Mouse (Mus musculus): ENCODE results near the gene Fbxl16.
A peak's percentile ranks its signal among the peaks of the same experiment; 100 is the strongest.
"Not testable (repeated sequence)": the region's sequence is repeated elsewhere in the genome, so short reads cannot be mapped to it uniquely, and the experiment has no call there.

Fbxl16 gene

DNA sequence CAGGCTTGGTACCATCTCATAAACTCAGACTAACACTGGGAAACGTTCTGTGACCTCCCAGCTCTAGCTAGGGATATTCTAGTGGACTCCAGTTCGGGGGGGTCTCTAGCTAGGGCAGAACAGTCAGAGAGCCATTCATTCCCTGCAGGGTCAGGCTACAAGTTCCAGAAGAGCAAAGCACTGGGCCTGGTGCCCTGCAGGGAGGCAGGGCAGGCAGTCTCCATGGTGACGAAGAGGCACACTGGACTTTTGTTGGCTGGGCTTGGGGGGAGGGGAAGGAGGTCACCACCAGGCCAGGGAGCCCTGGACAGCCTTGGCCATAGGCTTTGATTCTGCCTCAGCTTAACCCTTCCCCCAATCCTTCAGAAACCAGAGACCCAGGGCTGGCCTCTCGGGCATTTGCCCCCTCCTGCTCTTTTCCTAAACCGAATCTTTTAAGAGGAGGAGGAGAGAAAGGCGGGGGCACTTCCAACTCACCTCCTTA lies 13.2 kb upstream of the Fbxl16 start, which contains the start of gene AC134908.4:
Gene AC134908.4, minus strand, starts transcription at position 51 of the 484 bp plus-strand sequence.
- no peak for DNase-seq (ENCODE audit: low read depth, low spot score)

DNA sequence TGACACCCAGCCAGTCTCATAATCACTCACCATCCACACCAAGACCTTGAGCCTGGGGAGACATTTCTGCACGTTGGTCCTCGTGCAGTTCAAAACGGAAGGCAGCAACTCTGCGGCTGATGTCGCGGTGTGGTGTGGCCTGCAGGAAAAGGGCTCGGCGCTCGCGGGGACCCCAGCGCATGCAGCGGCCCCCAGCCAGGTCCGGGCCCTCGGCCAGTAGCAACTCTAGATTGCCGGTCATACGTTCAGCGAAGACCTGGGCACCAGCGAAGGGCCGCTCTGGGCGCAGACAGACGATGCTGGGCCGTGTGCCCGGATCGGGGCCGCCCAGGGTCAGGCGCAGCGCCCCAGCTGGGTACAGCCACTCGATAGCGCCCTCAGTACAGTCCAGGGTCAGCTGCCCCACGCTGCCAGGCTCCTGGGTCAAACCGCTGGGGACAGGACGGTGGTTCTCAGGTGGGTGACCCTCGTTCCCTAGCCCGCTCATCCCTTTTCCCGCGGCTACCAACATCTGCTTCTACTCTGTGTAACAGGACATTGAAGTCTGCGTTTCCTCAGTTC lies 12.6 kb upstream of the Fbxl16 start:
- peak; percentile 32 for DNase-seq (ENCODE audit: low read depth, low spot score)

DNA sequence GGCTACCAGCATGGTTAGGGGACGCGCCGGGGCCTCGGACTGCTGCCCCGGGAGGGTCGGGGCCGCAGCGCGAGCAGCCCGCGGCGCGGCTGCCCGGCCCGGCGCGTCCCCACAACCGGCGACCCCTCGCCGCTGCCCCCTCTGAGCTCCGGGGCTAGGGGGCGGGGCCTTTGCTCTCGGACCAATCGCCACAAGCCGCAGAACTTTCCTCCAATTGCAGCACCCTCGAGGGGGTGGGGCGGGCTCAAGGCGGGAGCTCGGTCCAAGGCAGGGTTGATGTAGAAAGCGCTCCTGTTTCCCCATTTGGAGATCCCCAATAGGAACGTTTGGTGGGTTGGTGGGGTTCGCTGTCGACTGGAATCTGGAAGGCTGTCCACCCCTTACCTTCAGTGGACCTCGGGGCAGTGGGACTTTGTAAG lies 11.9 kb upstream of the Fbxl16 start, which contains the start of gene Metrn:
Gene Metrn, minus strand, starts transcription at position 186 of the 419 bp plus-strand sequence.
- peak; percentile 90 for DNase-seq (ENCODE audit: low read depth, low spot score)

- DNase-seq (ENCODE audit: low read depth, low spot score), result peak; percentile 84
These were observed 7.9 kb upstream of the Fbxl16 start for GRCm38 (mm10) chr17:25801029-25801428.

DNA sequence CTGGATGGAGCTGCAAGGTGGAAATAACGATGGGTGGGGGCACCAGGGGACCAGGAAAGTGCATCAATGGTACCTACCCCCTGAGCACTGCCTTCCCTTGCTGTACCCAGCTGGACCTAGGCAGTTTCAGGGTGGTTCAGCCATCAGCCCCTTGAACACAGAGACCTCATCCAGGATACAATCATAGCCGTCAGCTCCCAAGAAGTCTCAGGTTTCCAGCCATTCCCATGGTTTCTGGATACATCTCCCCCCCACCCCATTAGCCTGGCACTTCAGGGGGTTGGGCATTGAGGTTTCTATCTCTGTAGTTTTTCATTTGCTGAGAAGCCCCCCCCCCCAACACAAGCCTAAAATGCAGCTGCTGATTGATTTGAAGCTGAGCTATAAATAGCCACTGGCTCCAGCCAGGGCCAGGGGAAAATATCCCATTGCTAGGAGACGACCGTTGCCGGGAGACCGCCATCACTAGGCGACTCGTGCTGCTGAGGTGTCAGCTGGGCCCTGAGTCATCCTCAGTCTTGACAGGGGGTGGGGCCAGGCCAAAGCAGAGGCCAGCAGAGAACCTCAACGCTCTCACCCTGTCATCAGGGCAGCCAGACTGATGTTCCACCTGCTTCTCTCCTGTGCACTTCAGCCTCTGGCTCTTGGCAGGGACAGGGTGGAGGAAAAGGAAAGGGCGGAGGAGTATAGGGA lies 5.9 kb upstream of the Fbxl16 start:
- peak; percentile 59 for DNase-seq (ENCODE audit: low read depth, low spot score)

DNA sequence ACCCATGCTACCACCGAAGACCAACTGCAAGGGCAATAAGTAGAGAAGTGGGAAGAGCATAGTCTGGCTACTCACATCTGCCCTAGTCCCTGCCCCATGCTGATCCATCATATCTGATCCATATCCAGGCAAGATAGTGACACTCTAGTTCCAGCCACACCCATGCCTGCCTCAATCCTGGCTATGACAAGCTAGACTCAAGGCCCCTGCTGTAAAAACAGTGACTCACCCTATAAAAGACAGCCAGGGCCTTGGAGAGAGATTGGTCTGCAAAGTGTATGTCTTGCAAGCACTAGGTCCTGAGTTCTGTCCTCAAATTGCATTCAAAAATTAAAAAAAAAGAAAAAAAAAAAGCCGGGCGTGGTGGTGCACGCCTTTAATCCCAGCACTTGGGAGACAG lies 2.4 kb upstream of the Fbxl16 start:
- DNase-seq (ENCODE audit: low read depth, low spot score), result no peak

DNA sequence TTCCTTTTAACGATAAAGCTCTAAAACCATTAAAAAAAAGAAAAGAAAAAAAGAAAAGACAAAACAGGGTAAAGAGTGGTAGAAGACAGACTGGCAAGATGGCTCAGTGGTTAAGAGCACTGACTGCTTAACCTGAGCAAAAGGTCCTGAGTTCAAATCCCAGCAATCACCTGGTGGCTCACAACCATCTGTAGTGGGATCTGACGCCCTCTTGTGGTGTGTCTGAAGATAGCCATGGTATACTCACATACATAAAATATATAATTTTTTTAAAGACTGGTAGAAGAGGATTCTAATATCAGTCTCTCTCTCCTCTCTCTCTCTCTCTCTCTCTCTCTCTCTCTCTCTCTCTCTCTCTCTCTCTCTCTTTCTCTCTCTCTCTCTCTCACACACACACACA lies 1.4 kb upstream of the Fbxl16 start:
- DNase-seq (ENCODE audit: low read depth, low spot score), result not testable (repeated sequence)

GRCm38 (mm10) chr17:25808028-25808427 lies 857 bp upstream of the Fbxl16 start:
- DNase-seq (ENCODE audit: low read depth, low spot score), result no peak

- DNase-seq (ENCODE audit: low read depth, low spot score), result no peak
These were observed 888 bp downstream of the Fbxl16 start for GRCm38 (mm10) chr17:25809606-25810340.

DNA sequence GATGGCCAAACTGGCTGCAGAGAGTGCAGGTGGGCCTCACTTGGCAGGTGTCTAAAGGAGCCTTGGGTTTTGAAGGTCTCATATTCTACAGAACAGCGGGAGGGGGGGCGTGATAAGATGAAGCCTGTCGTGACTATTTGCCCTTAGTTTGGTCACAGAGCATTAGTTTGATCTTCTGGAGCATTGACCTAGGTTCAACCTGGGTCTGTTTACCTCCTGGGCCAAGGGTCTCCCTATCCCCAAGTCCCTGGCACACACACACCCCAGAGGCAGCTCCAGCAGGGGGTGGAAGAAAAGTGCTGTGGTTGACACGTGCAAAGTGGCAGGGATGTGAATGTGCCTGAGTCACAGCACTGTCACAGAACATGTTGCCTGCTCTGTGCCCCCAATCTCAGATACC lies 2.0 kb downstream of the Fbxl16 start:
- DNase-seq (ENCODE audit: low read depth, low spot score), result no peak

- DNase-seq (ENCODE audit: low read depth, low spot score), result peak; percentile 91
These were observed 4.6 kb downstream of the Fbxl16 start for GRCm38 (mm10) chr17:25813471-25813870.

GRCm38 (mm10) chr17:25817662-25818061 lies 8.8 kb downstream of the Fbxl16 start:
- DNase-seq (ENCODE audit: low read depth, low spot score), result no peak

DNA sequence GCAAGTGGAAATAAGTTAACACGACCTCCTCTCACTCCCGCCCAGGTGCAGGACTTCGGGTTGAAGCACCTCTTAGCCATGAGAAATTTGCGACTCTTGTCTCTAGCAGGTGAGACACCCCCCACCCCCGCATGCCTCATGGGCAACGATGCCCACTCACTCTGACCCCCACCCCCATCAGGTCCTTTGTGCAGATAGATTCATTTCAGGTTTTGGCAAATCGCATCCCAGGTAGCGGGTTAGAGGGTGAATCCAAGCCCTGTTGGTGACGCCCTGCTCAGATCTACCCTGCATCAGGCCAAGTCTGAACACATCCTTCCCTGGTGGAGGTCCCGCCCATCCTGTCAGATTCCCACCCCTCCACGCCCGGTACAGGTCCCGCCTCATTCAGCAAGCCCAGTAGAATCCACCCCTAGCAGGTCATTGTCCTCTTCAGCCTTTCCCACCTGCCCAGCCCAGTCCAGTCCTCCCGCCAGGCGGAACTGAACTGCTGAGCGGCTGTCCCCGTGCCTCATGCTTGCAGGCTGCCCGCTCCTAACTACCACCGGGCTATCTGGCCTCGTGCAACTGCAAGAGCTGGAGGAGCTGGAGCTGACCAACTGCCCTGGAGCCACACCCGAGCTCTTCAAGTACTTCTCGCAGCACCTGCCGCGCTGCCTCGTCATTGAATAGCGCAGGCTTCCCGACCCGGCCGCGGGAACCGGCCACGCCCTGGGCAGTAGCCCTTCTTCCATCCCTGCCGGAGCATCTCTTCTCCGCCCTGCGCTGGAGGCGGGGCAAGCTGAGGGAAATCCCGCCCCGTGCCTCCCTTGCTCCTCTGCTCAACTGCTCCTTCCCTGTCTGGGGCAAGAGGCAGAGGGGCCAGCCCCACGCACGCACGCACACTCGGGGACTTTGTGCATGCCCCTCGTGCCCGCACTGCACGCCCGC lies 10.2 kb downstream of the Fbxl16 start:
- peak; percentile 82 for DNase-seq (ENCODE audit: low read depth, low spot score)

- peak; percentile 96 for DNase-seq (ENCODE audit: low read depth, low spot score)
These were observed 14.6 kb downstream of the Fbxl16 start, which contains the start of gene Wdr24 for GRCm38 (mm10) chr17:25823452-25823851. Wdr24 (plus strand) TSS chr17:25823627.

DNA sequence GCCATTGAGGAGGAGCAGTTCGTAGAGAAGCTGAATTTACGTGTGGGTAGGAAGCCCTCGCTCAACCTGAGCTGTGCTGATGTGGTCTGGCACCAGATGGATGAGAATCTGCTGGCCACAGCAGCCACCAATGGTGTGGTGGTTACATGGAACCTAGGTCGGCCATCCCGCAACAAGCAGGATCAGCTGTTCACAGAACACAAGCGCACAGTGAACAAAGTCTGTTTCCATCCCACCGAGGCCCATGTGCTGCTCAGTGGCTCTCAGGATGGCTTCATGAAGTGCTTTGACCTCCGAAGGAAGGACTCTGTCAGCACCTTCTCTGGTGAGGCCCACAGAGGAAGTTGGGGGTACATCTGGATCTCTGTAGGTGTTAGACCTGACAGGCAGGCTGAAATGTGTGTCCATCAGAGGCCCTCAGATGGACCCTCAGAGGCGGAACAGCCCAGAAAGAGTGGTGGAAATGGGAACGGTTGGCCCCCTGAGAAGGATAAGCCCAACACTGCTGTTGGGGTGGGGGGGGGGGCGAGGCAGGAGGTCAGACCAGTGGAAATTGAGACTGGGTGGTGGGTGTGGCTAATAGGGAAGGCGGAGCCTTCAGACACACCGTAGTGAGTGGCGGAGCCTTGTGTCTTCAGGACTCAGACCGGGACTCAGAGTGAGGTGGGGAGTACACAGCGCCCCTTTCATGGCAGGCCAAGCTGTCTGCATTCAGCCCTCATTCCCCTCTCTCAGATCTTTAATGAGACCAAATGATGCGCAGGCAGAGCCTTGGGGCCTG lies 15.7 kb downstream of the Fbxl16 start:
- DNase-seq (ENCODE audit: low read depth, low spot score), result peak; percentile 50

- DNase-seq (ENCODE audit: low read depth, low spot score), result no peak
These were observed 16.4 kb downstream of the Fbxl16 start for GRCm38 (mm10) chr17:25825311-25825710.

DNA sequence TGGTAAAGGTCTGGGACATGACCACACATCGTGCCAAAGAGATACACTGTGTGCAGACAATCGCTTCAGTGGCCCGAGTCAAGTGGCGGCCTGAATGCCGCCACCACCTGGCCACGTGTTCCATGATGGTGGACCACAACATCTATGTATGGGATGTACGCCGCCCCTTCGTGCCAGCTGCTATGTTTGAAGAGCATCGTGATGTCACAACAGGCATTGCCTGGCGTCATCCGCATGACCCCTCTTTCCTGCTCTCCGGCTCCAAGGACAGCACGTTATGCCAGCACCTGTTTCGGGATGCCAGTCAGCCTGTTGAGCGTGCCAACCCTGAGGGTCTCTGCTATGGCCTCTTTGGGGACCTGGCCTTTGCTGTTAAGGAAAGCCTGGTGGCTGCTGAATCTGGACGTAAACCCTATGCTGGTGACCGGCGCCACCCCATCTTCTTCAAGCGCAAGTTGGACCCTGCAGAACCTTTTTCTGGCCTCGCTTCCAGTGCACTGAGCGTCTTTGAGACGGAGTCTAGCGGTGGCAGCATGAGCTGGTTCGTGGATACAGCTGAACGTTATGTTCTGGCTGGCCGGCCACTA lies 17.2 kb downstream of the Fbxl16 start:
- no peak for DNase-seq (ENCODE audit: low read depth, low spot score)

GRCm38 (mm10) chr17:25827011-25827410 lies 18.1 kb downstream of the Fbxl16 start:
- no peak for DNase-seq (ENCODE audit: low read depth, low spot score)

- no peak for DNase-seq (ENCODE audit: low read depth, low spot score)
These were observed 18.8 kb downstream of the Fbxl16 start for GRCm38 (mm10) chr17:25827546-25828222.

DNA sequence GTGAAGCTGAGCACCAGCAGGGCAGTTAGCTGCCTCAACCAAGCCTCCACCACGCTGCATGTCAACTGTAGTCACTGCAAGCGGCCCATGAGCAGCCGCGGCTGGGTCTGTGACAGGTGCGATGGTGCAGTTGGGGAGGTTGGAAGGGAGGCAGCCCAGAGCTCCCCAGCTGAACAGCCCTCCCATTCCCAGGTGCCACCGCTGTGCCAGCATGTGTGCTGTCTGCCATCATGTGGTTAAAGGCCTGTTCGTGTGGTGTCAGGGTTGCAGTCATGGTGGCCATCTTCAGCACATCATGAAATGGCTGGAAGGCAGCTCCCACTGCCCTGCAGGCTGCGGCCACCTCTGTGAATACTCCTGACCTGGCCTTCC lies 19.3 kb downstream of the Fbxl16 start:
- DNase-seq (ENCODE audit: low read depth, low spot score), result no peak
